Mouse (Mus musculus): ENCODE results near the gene Satb1. TPM values are rescaled to one million over a fixed set of nuclear protein-coding genes. Genes with fewer than 3 reads are reported as not detected.

Satb1 gene
- polyA plus RNA-seq, 1 experiment, result 495 TPM

DNA sequence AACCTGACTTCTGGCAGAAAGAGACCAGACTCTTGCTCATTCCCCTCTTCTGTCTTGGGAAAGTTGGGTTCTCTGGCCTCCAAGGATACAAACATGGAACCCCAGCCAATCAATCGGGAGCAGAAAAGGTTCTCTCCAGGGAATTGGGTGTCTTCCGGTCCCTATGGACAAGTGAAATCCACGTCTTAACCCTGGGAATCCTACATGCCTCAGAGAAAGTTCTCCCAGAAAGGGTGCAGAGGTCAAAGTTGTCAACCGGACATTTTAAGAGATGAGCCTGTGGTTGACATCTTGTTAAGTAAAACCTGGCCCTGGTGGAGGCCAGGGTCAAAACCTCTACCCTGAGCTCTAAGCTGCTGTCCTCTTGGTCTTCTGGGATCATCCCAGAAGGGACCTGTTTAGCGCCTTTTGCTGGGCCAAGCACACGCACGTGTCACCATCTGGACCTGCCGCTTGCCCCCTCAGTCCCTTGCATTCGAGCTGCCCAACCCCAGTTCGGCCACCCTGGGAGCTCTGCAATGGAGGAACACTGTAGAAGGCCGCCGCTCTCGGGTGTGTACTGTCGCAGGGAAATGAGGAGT, 1.9 kb downstream of the Satb1 start:
- H3K27ac ChIP-seq (ENCODE audit: insufficient read depth, low read depth, low read length), result no peak overlapping the region
- peak overlapping the region; percentile 90 for H3K4me3 ChIP-seq (ENCODE audit: insufficient read depth, low read depth, low read length)
- 41% methylated on average over 14 of the region's 14 CpGs for WGBS
- TF ChIP-seq POLR2A (IDR thresholded peaks at IDR 0.05; ENCODE audit: insufficient read depth, low read depth, low read length), result no peak
- TF ChIP-seq CTCF (IDR thresholded peaks at IDR 0.05; ENCODE audit: insufficient read depth, low read depth, low read length), result no peak
- H3K4me1 ChIP-seq (ENCODE audit: control insufficient read depth, insufficient read depth, low read length), result peaks cover 19% of the 10 kb centered on the region

DNA sequence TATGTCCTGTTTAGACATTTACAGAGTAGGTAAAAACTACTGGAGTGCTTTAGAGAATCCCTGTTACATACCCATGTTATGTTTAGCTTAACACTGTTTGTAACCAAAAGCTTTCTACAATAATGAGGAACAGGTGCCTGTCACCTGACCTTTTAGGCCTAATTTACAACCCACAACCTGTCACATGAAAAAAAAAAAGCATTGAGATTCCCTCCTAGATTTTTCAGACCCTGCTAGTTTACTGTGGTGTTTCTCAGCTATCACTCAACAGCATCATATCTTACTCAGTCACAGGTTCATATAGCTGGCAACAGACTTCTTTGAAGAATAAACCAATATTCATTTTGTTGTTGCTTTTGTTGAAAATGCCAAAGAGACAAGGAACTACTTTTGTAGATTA, 3.7 kb downstream of the Satb1 start:
- Histone ChIP-seq H3K27ac (ENCODE audit: insufficient read depth, low read depth, low read length) (no peak overlapping the region), H3K4me3 (ENCODE audit: insufficient read depth, low read depth, low read length) (no peak overlapping the region), H3K4me1 (ENCODE audit: control insufficient read depth, insufficient read depth, low read length) (peaks cover 19% of the 10 kb centered on the region)
- no peak for TF ChIP-seq POLR2A (IDR thresholded peaks at IDR 0.05; ENCODE audit: insufficient read depth, low read depth, low read length)
- no peak for TF ChIP-seq CTCF (IDR thresholded peaks at IDR 0.05; ENCODE audit: insufficient read depth, low read depth, low read length)

DNA sequence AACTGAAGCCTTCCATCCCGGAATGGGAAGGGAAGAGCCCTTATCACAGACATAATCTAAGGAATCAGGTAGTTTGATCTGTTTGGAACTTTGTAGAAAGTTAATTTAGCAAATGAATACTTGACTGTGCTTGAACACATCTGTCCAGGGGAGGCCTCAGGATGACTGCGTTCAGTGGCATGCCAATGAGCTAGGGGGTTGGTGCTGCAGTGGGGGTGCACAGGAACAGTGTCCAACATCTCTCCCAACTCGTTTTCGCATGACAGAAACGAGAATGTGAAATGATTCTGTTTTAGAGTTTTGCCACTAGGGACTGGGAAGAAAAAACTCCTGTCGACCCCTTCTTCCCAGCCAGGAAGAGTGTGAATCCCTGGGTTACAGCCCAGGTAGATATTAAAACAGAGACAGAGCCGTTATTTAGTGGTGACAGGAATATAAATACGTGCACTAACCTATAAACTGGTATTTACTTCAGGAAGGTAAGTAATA, 5.1 kb downstream of the Satb1 start:
- Histone ChIP-seq H3K27ac (ENCODE audit: insufficient read depth, low read depth, low read length) (no peak overlapping the region), H3K4me3 (ENCODE audit: insufficient read depth, low read depth, low read length) (no peak overlapping the region), H3K4me1 (ENCODE audit: control insufficient read depth, insufficient read depth, low read length) (peaks cover 10% of the 10 kb centered on the region)
- 77% methylated on average over 8 of the region's 8 CpGs for WGBS
- TF ChIP-seq POLR2A (IDR thresholded peaks at IDR 0.05; ENCODE audit: insufficient read depth, low read depth, low read length), result no peak

DNA sequence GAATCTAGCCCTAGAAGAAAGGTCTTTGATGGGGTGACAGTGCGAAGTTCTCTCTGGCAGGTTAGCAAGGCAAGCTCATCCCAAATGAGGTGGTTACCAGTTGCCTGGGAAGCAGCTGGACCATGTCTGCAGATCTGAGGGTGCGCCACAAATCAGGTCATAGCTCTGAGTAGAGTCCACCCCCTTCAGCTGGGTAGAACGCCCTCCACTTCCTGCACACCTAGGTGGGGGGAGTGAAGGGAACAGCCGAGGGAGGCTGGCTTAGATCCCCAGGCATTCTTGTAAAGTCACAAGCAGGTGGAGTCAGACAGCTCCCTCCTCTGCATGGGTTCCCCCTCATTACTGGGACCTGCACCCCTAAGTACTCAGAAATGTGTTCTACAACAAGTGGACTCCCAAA, 6.6 kb downstream of the Satb1 start:
- 85% methylated on average over 4 of the region's 4 CpGs for WGBS
- H3K4me1 ChIP-seq (ENCODE audit: control insufficient read depth, insufficient read depth, low read length), result peaks cover 2% of the 10 kb centered on the region
- H3K4me3 ChIP-seq (ENCODE audit: insufficient read depth, low read depth, low read length), result peak overlapping the region; percentile 5; the same call in 1 of the 2 replicates
- TF ChIP-seq CTCF (IDR thresholded peaks at IDR 0.05; ENCODE audit: insufficient read depth, low read depth, low read length), result no peak
- TF ChIP-seq POLR2A (IDR thresholded peaks at IDR 0.05; ENCODE audit: insufficient read depth, low read depth, low read length), result no peak
- H3K27ac ChIP-seq (ENCODE audit: insufficient read depth, low read depth, low read length), result no peak overlapping the region

DNA sequence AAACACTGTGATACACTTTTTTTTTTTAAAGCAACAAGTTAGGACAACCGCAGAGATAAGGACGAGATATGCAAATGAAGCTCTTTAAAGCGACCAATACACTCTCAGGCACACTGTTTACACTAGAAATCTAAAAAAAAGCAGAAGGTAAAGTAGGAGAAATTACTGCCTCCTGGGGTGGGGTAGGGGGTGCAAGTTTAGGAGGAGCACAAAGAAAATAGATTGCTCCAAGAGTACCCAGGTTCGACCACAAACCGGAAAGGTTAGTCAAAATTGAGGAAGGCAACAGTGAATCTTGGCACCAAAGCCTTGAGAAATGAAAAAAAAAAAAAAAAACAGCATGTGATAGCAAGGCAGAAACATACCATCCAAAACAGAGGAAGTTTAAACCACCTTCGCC, 18.8 kb downstream of the Satb1 start:
- Histone ChIP-seq H3K27ac (ENCODE audit: insufficient read depth, low read depth, low read length) (no peak overlapping the region), H3K4me3 (ENCODE audit: insufficient read depth, low read depth, low read length) (no peak overlapping the region), H3K4me1 (ENCODE audit: control insufficient read depth, insufficient read depth, low read length) (no peaks in the 10 kb centered on the region)
- 52% methylated on average over 6 of the region's 6 CpGs for WGBS
- TF ChIP-seq POLR2A (IDR thresholded peaks at IDR 0.05; ENCODE audit: insufficient read depth, low read depth, low read length) (no peak), CTCF (IDR thresholded peaks at IDR 0.05; ENCODE audit: insufficient read depth, low read depth, low read length) (no peak)

DNA sequence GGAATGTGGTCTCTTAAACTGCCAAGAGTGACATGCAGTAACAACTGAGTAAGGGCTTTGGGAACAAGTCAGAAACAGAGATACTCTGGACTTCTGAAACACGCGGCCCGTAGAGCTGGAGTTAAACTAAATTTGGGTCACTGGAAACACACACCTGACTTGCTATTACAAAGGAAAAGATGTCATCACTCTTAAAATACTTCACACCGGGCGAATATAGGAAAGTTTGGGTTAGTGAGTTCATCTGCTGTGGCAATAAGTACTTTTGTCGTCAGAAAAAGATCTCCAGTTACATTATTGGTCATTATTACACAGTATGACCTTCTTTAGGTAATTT, 19.3 kb downstream of the Satb1 start:
- no peak for TF ChIP-seq POLR2A (IDR thresholded peaks at IDR 0.05; ENCODE audit: insufficient read depth, low read depth, low read length)
- TF ChIP-seq CTCF (IDR thresholded peaks at IDR 0.05; ENCODE audit: insufficient read depth, low read depth, low read length), result no peak
- no peak overlapping the region for H3K27ac ChIP-seq (ENCODE audit: insufficient read depth, low read depth, low read length)
- H3K4me1 ChIP-seq (ENCODE audit: control insufficient read depth, insufficient read depth, low read length), result no peaks in the 10 kb centered on the region
- peak overlapping the region; percentile 97 for H3K4me3 ChIP-seq (ENCODE audit: insufficient read depth, low read depth, low read length)
- WGBS, result 4% methylated on average over 6 of the region's 6 CpGs

DNA sequence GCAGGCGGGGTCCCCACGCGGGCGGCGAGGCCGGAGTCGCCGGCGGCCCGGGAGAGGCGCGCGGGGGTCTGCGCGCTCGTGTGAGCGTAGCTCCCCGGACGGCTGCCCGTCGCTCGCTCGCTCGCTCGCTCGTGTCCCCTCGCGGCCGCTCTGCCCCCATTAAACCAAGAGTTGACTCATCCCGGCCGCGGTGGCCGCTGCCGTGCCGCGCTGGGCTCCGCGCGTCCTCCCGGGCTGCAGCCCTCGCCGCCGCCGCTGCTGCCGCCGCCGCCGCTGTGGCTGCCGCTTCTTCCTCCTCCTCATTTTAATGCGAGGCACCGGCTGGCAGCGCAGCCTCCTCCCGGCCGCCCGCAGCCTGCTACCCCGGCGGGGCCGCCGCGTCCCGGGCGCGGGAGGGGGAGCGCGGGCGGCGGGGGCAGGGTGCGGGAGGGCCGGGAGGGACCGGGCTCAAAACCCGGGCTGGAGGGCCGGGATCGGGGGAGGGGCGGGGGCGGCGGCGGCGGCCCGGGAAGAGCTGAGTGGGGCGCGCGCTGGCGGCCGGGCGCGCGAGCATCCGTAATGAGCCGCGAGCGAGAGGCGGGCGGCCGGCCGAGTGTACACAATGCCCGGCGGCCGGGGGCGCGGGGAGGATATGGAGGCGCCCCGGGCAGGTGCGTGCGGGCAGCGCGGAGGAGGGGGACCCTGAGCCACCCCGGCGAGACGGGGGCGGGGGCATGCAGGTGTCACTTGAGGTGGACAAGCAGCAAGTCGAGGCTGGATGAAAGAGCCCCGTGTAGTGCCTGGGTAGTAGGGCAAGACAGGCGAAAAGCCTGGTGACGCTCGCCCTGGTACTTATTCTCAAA, 19.9 kb downstream of the Satb1 start:
- Histone ChIP-seq H3K4me3 (ENCODE audit: insufficient read depth, low read depth, low read length) (peak overlapping the region; percentile 97), H3K27ac (ENCODE audit: insufficient read depth, low read depth, low read length) (no peak overlapping the region), H3K4me1 (ENCODE audit: control insufficient read depth, insufficient read depth, low read length) (no peaks in the 10 kb centered on the region)
- under 1% methylated on average over 110 of the region's 115 CpGs for WGBS
- TF ChIP-seq POLR2A (IDR thresholded peaks at IDR 0.05; ENCODE audit: insufficient read depth, low read depth, low read length) (peak; percentile 24; the same call in 1 of the 2 replicates), CTCF (IDR thresholded peaks at IDR 0.05; ENCODE audit: insufficient read depth, low read depth, low read length) (no peak)

DNA sequence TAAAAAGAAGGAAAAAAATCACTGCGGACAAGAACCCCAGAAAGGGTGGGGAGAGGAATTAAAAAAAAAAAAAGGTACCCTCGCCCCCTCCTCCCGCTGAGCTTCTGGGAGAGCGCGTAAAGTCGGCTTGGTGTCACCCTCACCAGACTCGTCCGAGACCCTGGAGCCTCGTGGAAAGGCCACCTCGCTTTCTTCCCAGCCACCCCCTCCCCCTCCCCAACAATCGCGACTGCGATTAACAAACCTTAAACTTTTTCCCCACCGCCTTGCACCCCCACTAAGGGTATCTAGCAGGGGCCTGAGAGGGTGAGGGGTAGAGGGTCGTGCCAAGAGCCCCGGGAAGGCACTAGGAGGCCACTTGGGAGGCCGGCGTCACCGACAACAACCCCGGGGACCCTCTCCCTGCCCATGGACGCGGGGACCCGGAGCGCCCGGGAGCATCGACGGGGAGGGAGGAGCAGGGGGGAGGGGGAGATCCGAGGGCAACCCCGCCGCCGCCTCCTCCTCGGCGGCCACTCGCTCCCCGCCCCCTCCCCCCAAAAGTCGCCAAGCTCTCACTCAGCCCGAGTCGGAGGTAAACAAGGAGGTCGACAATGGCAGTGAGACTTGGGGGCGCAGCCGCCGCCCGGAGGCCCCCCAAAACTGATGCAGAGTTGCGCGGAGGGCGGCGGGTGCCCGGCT, 20.7 kb downstream of the Satb1 start:
- under 1% methylated on average over 41 of the region's 48 CpGs for WGBS
- H3K27ac ChIP-seq (ENCODE audit: insufficient read depth, low read depth, low read length), result no peak overlapping the region
- no peaks in the 10 kb centered on the region for H3K4me1 ChIP-seq (ENCODE audit: control insufficient read depth, insufficient read depth, low read length)
- no peak for TF ChIP-seq CTCF (IDR thresholded peaks at IDR 0.05; ENCODE audit: insufficient read depth, low read depth, low read length)
- TF ChIP-seq POLR2A (IDR thresholded peaks at IDR 0.05; ENCODE audit: insufficient read depth, low read depth, low read length), result no peak
- H3K4me3 ChIP-seq (ENCODE audit: insufficient read depth, low read depth, low read length), result peak overlapping the region; percentile 97

DNA sequence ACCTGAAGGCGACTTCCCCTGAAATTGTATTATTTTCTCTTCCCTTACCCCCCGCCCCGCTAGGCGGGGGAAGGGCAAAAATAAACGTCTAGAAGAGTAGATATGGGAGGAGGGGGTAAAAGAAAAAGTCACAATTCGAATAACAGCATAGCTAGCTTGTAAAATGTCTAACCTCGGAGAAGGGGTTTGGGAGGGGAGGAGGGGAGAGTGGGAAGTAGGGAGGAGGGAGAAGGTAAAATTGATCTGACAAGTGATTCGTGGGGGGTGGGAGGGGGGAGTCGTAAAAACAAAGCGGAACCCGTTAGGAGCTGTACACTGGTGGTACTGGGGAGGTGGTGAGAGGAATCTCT, 21.2 kb downstream of the Satb1 start:
- Histone ChIP-seq H3K4me1 (ENCODE audit: control insufficient read depth, insufficient read depth, low read length) (no peaks in the 10 kb centered on the region), H3K4me3 (ENCODE audit: insufficient read depth, low read depth, low read length) (peak overlapping the region; percentile 97), H3K27ac (ENCODE audit: insufficient read depth, low read depth, low read length) (no peak overlapping the region)
- TF ChIP-seq CTCF (IDR thresholded peaks at IDR 0.05; ENCODE audit: insufficient read depth, low read depth, low read length) (no peak), POLR2A (IDR thresholded peaks at IDR 0.05; ENCODE audit: insufficient read depth, low read depth, low read length) (no peak)
- WGBS, result 1% methylated on average over 11 of the region's 11 CpGs

All from olfactory bulb, adult 2 months (tissue).